Mouse (Mus musculus) E14TG2a.4 (cell line): ENCODE data around the gene Plppr2.

Experiments
- H3K27me3 ChIP-seq: 2 replicates; pipeline ENCODE4 v1.6.1; 2014; ENCODE audit warnings: low read length, control low read depth; ENCODE audit not compliant: insufficient read depth
- H3K36me3 ChIP-seq: 2 replicates; pipeline ENCODE4 v1.6.1; 2014; ENCODE audit warnings: low read length, control low read depth; ENCODE audit not compliant: insufficient read depth
- H3K4me1 ChIP-seq: replicated peaks from 2 replicates; pipeline ENCODE4 v1.6.1; 2014; ENCODE audit warnings: low read depth, low read length, control low read depth
- H3K4me3 ChIP-seq: replicated peaks from 2 replicates; pipeline ENCODE4 v1.5.1; 2014; ENCODE audit warnings: mild to moderate bottlenecking, low read length
- H3K9me3 ChIP-seq: 2 replicates; pipeline ENCODE4 v1.6.1; 2014; ENCODE audit warnings: low read length, control low read depth
- CTCF ChIP-seq: conservative IDR thresholded peaks from 2 replicates; pipeline ENCODE4 v1.5.1; 2014; ENCODE audit warnings: low read length
- NANOG ChIP-seq: IDR thresholded peaks from 2 replicates; pipeline ENCODE4 v1.6.1; 2014; ENCODE audit warnings: borderline replicate concordance, low read length, mixed read lengths
- POU5F1 ChIP-seq: IDR thresholded peaks from 2 replicates; pipeline ENCODE4 v1.6.1; 2014; ENCODE audit warnings: low read length, borderline replicate concordance

Plppr2 gene

GRCm38 (mm10) chr9:21960558-21961208 is 23.9 kb downstream of the Plppr2 start:
- H3K4me3 ChIP-seq, result peak overlapping the region; percentile 74
- H3K36me3 ChIP-seq, result peaks cover 31% of the 10 kb centered on the region
- TF ChIP-seq POU5F1 (no peak), CTCF (no peak), NANOG (no peak)
- H3K4me1 ChIP-seq, result peaks cover 69% of the 10 kb centered on the region
- peaks cover 55% of the 10 kb centered on the region for H3K27me3 ChIP-seq
- H3K9me3 ChIP-seq, result no peaks in the 10 kb centered on the region

GRCm38 (mm10) chr9:21961366-21961980 is 24.6 kb downstream of the Plppr2 start:
- peaks cover 31% of the 10 kb centered on the region for H3K36me3 ChIP-seq
- TF ChIP-seq CTCF, result no peak
- no peak for TF ChIP-seq POU5F1
- TF ChIP-seq NANOG, result no peak
- peaks cover 55% of the 10 kb centered on the region for H3K27me3 ChIP-seq
- H3K4me1 ChIP-seq, result peaks cover 64% of the 10 kb centered on the region
- no peaks in the 10 kb centered on the region for H3K9me3 ChIP-seq
- H3K4me3 ChIP-seq, result peak overlapping the region; percentile 74

- Histone ChIP-seq H3K4me3 (peak overlapping the region; percentile 74), H3K36me3 (peaks cover 27% of the 10 kb centered on the region), H3K27me3 (peaks cover 55% of the 10 kb centered on the region), H3K9me3 (no peaks in the 10 kb centered on the region), H3K4me1 (peaks cover 59% of the 10 kb centered on the region)
- TF ChIP-seq CTCF (0 out of 2 replicates have a peak, but pooled peaks have one; percentile 2), NANOG (no peak), POU5F1 (no peak)
These were observed 25.2 kb downstream of the Plppr2 start for GRCm38 (mm10) chr9:21962010-21962409.

- Histone ChIP-seq H3K36me3 (peaks cover 21% of the 10 kb centered on the region), H3K4me3 (peak overlapping the region; percentile 74), H3K4me1 (peaks cover 56% of the 10 kb centered on the region), H3K27me3 (peaks cover 59% of the 10 kb centered on the region), H3K9me3 (no peaks in the 10 kb centered on the region)
- no peak for TF ChIP-seq POU5F1
- TF ChIP-seq CTCF, result no peak
- TF ChIP-seq NANOG, result no peak
These were observed 25.7 kb downstream of the Plppr2 start for GRCm38 (mm10) chr9:21962416-21963059.

- peak within 1 kb of the TSS; percentile 74 for H3K4me3 ChIP-seq
- H3K9me3 ChIP-seq, result no peaks in the 10 kb centered on the region
- peaks cover 47% of the 10 kb centered on the region for H3K4me1 ChIP-seq
- H3K36me3 ChIP-seq, result peaks cover 13% of the 10 kb centered on the region
- peaks cover 66% of the 10 kb centered on the region for H3K27me3 ChIP-seq
- TF ChIP-seq CTCF (no peak), POU5F1 (no peak), NANOG (no peak)
These were observed 26.6 kb downstream of the Plppr2 start, which contains the start of gene Epor for GRCm38 (mm10) chr9:21963417-21963816. TSS of gene Epor (minus strand) at chr9:21963506.

GRCm38 (mm10) chr9:21968883-21969282 is 32.0 kb downstream of the Plppr2 start:
- H3K4me1 ChIP-seq, result peaks cover 14% of the 10 kb centered on the region
- TF ChIP-seq NANOG (no peak), POU5F1 (no peak), CTCF (no peak)

GRCm38 (mm10) chr9:21969304-21969703 is 32.5 kb downstream of the Plppr2 start:
- H3K36me3 ChIP-seq, result no peaks in the 10 kb centered on the region
- H3K4me3 ChIP-seq, result no peak overlapping the region
- peaks cover 19% of the 10 kb centered on the region for H3K4me1 ChIP-seq
- H3K27me3 ChIP-seq, result peaks cover 42% of the 10 kb centered on the region
- H3K9me3 ChIP-seq, result no peaks in the 10 kb centered on the region
- no peak for TF ChIP-seq POU5F1
- no peak for TF ChIP-seq NANOG
- TF ChIP-seq CTCF, result no peak

More at GRCm38 (mm10) chr9:21968883-21969282, 32.0 kb downstream of the Plppr2 start:
- no peaks in the 10 kb centered on the region for H3K9me3 ChIP-seq
- H3K4me3 ChIP-seq, result no peak overlapping the region
- no peaks in the 10 kb centered on the region for H3K36me3 ChIP-seq
- peaks cover 45% of the 10 kb centered on the region for H3K27me3 ChIP-seq

- Histone ChIP-seq H3K27me3 (peaks cover 54% of the 10 kb centered on the region), H3K4me3 (0 out of 2 replicates have a peak overlapping the region, but pooled peaks have one; percentile 20), H3K9me3 (no peaks in the 10 kb centered on the region), H3K4me1 (peaks cover 58% of the 10 kb centered on the region), H3K36me3 (no peaks in the 10 kb centered on the region)
- TF ChIP-seq NANOG (no peak), POU5F1 (no peak), CTCF (no peak)
These were observed 39.9 kb downstream of the Plppr2 start for GRCm38 (mm10) chr9:21976626-21977175.
